Mouse (Mus musculus): ENCODE measurements around the gene Tmem200b.

DNA sequence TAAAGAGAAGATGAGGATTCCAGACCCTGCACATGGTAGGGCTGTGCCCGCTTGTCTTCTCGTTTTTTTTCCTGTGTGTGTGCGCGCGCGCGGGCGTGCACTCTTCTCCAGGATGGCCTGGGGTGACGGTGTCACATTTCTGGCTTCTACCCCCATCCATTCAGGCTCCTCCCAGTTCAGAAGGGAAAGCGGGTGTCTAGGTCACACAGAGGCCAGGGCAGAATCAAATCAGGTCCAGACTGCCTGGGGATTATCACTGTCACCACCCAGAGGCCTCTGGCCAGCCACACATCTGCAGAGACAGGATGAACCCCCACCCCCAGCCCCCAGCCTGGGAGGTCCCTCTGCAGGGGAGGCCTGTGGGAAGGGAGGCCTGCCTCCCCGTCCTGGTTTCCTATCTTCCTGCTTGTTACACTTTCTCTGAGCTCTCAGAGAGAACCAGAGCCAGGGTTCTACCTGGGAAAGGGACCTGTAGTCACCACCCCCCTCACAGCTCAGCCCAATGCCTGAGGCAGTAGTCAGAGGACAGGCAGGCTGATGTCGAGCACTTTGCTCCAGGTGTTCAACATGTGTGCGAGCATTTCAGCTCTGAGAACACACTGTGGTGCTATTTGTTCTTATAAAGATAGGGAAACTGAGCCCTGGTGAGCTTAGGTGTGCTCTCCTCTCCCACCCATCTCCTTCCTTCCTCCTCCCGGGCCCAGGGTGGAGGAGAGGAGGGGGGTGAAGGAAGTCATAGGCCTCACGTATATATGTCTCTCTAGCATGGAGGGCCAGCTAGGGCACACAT lies 2.7 kb upstream of the Tmem200b start:
- TF ChIP-seq CTCF (conservative IDR thresholded peaks at IDR 0.05; ENCODE audit: low read length) (no peak), POU5F1 (IDR thresholded peaks at IDR 0.05; ENCODE audit: borderline replicate concordance, low read length) (no peak), NANOG (IDR thresholded peaks at IDR 0.05; ENCODE audit: borderline replicate concordance, low read length) (no peak)

Data from E14TG2a.4 (cell line).